Mouse (Mus musculus): ENCODE data around the gene Xirp2. TPM values are rescaled to one million over a fixed set of nuclear protein-coding genes. Genes with fewer than 3 reads are reported as not detected.
A peak's percentile ranks its signal among the peaks of the same experiment; 100 is the strongest.

Xirp2 gene
- polyA plus RNA-seq, 1 experiment from 2014 or later, result not detected

DNA sequence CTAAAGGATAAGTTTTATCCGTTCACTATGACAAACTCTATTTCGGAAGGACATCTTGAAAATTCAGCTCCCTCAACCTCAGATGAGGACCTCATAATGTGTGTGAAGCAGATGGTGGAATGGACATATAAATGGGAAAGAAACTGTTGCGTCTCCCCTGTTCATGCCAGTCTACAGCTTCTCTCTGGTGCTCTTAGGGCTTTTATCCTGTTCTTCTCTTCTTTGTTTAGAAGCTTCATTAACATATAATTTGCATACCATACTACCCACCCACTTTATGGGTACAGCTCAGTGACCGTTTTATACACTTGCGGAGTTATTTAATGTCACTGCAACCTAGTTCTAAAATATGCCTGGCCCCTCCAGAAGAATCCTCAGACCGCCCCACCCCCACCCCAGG, 40.9 kb downstream of the Xirp2 start:
- Histone ChIP-seq H3K4me3 (no peak overlapping the region), H3K27me3 (no peaks in the 10 kb centered on the region), H3K4me2 (replicated peaks) (no peak overlapping the region), H3K27ac (no peak overlapping the region), H3K4me1 (peaks cover 18% of the 10 kb centered on the region), H3K36me3 (no peaks in the 10 kb centered on the region), H3K9ac (no peak overlapping the region), H3K9me3 (replicated peaks) (no peaks in the 10 kb centered on the region)
- 78% methylated on average over 6 of the region's 6 CpGs for WGBS
- ATAC-seq (ENCODE audit: low FRiP score), result peak; percentile 53; the same call in 1 of the 2 replicates

DNA sequence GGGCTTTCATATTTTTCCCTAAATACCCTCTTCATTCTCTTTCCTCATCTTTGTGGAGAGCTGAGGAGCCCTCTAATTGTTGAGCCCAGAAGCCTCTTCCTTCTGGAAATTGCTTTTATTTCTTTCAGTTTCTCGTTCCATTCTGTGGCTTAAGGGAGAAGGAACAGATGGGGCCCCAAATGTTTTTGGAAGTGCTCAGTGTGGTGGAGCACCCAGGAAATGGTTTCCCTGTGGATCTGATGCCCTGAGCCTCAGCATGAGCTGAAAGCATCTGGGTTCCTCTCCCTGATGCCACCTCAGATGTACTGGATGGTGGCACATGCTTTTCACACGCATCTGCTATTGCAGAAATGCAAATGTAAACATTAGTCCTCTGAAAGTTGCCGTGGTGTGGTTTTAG, 41.4 kb downstream of the Xirp2 start:
- no peak for ATAC-seq (ENCODE audit: low FRiP score)
- Histone ChIP-seq H3K9me3 (replicated peaks) (no peaks in the 10 kb centered on the region), H3K4me1 (peaks cover 18% of the 10 kb centered on the region), H3K36me3 (no peaks in the 10 kb centered on the region), H3K4me2 (replicated peaks) (no peak overlapping the region), H3K9ac (no peak overlapping the region), H3K4me3 (no peak overlapping the region), H3K27ac (no peak overlapping the region), H3K27me3 (no peaks in the 10 kb centered on the region)
- 73% methylated on average over 3 of the region's 3 CpGs for WGBS

DNA sequence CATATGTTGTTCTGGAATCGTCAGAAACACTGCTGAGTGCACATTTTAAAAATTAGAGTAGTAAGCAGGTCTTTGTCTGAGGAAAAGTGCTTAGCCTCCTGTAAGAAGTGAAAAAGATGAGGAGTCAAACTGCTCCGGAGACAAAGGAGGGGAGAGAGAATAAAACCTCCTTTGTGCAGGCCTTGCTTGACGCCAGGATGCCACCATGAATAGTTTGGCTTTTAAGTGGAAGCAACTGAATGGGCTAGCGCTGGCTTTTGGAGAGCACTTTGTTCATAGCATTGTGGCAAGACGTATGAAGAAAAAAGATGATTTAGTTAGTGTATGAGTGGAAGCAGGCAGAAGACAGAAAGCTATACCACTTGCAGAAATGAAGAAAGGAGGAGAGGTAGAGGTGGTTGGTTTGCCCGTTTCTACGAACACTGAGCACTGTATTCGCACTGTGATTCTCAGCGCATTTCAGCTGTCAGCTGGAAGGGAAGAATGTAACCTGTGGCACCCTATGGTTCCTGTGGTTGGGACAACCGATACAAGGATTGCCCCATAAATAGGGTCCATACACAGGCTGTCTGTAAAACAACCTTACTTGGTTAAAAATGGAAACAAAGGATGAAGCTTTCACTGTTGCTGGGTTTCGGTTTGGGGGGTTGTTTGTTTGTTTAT, 42.8 kb downstream of the Xirp2 start:
- WGBS, result 24% methylated on average over 11 of the region's 11 CpGs
- no peak overlapping the region for H3K9ac ChIP-seq
- H3K4me3 ChIP-seq, result no peak overlapping the region
- peaks cover 18% of the 10 kb centered on the region for H3K4me1 ChIP-seq
- H3K27me3 ChIP-seq, result no peaks in the 10 kb centered on the region
- H3K27ac ChIP-seq, result no peak overlapping the region
- ATAC-seq (ENCODE audit: low FRiP score), result no peak
- peak overlapping the region; percentile 20; the same call in 1 of the 2 replicates for H3K4me2 ChIP-seq (replicated peaks)
- no peaks in the 10 kb centered on the region for H3K9me3 ChIP-seq (replicated peaks)
- no peaks in the 10 kb centered on the region for H3K36me3 ChIP-seq

DNA sequence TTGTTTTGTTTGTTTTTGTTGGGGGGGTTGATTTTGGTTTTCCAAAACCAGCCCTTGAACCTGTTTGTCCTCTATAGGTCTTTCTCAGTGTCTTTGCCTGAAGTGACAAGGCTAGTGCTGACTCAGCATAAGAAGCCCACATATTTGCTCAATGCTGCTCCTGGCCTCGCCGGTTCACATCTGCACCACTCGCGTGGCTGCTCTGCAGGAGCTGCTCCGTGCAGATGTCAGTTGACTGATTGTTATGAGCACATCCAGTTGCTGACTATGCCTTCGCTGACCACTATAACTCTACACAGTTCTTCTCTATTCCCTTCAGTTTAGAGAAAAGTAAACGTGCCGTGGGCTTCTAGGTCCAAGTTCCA, 43.3 kb downstream of the Xirp2 start:
- Histone ChIP-seq H3K4me1 (peaks cover 18% of the 10 kb centered on the region), H3K9me3 (replicated peaks) (no peaks in the 10 kb centered on the region), H3K4me3 (no peak overlapping the region), H3K27me3 (no peaks in the 10 kb centered on the region), H3K4me2 (replicated peaks) (peak overlapping the region; percentile 20; the same call in 1 of the 2 replicates), H3K36me3 (no peaks in the 10 kb centered on the region), H3K9ac (no peak overlapping the region), H3K27ac (no peak overlapping the region)
- 33% methylated on average over 8 of the region's 8 CpGs for WGBS
- no peak for ATAC-seq (ENCODE audit: low FRiP score)

DNA sequence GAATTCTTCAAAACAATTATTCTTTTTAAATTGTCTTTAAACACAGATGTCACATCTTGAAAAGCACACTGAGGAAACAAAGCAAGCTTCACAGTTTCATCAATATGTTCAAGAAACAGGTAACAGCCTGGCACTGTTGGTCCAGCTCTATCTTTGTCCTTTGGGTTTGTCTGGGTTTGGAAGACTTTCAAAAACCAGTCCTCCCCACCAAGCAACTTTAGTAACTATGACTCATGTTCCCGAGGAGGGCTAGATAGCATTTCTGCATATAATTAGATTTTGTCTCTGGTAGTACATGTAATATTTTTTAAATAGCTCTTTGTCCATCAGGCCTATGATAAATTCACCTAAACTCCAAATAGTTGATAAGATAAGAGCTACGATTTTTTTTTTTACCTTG, 59.7 kb downstream of the Xirp2 start:
- Histone ChIP-seq H3K36me3 (no peaks in the 10 kb centered on the region), H3K4me2 (replicated peaks) (no peak overlapping the region), H3K4me1 (no peaks in the 10 kb centered on the region), H3K9ac (no peak overlapping the region), H3K27me3 (no peaks in the 10 kb centered on the region), H3K27ac (no peak overlapping the region), H3K4me3 (no peak overlapping the region), H3K9me3 (replicated peaks) (no peaks in the 10 kb centered on the region)
- ATAC-seq (ENCODE audit: low FRiP score), result no peak
- 77% methylated on average over 2 of the region's 2 CpGs for WGBS

DNA sequence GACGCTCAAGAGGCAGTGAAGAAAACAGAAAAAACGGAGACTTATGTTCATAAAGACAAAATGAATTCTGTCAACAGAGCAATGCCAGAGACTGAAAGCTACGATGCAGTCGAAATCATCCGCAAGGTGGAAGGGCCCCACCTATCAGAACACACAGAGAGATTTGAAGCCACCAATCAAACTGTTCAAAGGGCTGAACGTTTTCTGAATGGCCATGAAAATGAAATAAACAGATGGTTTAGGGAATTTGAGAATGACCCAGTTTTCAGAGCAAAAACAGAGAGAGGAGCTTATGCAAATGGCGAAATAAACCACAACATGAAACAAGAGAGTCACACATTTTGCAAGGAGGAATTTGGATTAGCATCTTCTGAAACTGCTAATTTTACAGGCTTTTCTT, 70.6 kb downstream of the Xirp2 start:
- H3K9me3 ChIP-seq (replicated peaks), result no peaks in the 10 kb centered on the region
- H3K27me3 ChIP-seq, result no peaks in the 10 kb centered on the region
- no peak overlapping the region for H3K4me2 ChIP-seq (replicated peaks)
- WGBS, result 90% methylated on average over 7 of the region's 7 CpGs
- no peaks in the 10 kb centered on the region for H3K36me3 ChIP-seq
- H3K4me3 ChIP-seq, result no peak overlapping the region
- no peak overlapping the region for H3K9ac ChIP-seq
- H3K4me1 ChIP-seq, result no peaks in the 10 kb centered on the region
- H3K27ac ChIP-seq, result no peak overlapping the region
- ATAC-seq (ENCODE audit: low FRiP score), result no peak

DNA sequence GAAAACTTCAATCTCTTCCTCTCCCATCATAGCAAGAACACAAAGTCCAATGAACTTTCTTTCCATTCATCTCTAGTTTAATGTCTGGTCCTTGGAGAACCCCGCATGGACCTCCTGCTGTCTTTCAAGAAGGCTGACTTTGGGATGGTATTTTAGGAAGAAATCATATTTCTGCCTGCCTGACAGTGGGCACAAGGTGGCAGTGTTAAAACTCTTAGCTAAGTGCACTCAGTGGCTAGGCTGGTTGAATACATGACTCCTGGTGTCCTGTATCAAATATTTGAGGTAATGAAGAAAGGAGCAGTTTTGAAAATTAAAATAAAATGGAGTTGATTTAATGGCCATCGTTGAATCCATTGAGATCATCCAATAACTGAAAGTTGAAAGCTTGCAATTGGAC, 89.5 kb downstream of the Xirp2 start:
- no peak overlapping the region for H3K27ac ChIP-seq
- H3K4me3 ChIP-seq, result no peak overlapping the region
- no peak for ATAC-seq (ENCODE audit: low FRiP score)
- no peaks in the 10 kb centered on the region for H3K9me3 ChIP-seq (replicated peaks)
- WGBS, result 91% methylated on average over 2 of the region's 2 CpGs
- H3K4me2 ChIP-seq (replicated peaks), result no peak overlapping the region
- no peaks in the 10 kb centered on the region for H3K4me1 ChIP-seq
- no peaks in the 10 kb centered on the region for H3K27me3 ChIP-seq
- H3K9ac ChIP-seq, result no peak overlapping the region
- H3K36me3 ChIP-seq, result no peaks in the 10 kb centered on the region

DNA sequence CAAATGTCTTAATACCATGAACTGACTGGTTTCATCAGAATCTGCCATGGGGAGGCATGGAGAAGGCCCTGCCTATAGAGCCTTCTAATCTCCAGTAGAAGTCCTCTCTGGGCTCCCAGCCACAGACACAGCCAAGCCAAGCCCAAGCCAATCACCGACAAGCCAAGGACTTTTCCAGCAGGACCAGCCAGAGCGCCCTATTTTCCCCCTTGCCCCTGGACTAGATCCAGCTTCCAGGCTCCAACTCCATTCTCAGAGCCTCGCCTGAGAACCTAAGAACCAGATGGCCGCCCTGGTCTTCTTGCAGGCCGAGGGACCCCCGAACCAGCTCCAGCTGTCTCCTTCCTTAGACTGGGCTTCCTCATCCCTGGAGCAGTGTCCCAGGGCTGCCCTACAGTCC, 93.6 kb downstream of the Xirp2 start:
- no peaks in the 10 kb centered on the region for H3K36me3 ChIP-seq
- H3K4me3 ChIP-seq, result no peak overlapping the region
- ATAC-seq (ENCODE audit: low FRiP score), result no peak
- no peaks in the 10 kb centered on the region for H3K27me3 ChIP-seq
- no peak overlapping the region for H3K9ac ChIP-seq
- 87% methylated on average over 6 of the region's 6 CpGs for WGBS
- no peaks in the 10 kb centered on the region for H3K4me1 ChIP-seq
- no peak overlapping the region for H3K4me2 ChIP-seq (replicated peaks)
- H3K9me3 ChIP-seq (replicated peaks), result no peaks in the 10 kb centered on the region
- H3K27ac ChIP-seq, result no peak overlapping the region

DNA sequence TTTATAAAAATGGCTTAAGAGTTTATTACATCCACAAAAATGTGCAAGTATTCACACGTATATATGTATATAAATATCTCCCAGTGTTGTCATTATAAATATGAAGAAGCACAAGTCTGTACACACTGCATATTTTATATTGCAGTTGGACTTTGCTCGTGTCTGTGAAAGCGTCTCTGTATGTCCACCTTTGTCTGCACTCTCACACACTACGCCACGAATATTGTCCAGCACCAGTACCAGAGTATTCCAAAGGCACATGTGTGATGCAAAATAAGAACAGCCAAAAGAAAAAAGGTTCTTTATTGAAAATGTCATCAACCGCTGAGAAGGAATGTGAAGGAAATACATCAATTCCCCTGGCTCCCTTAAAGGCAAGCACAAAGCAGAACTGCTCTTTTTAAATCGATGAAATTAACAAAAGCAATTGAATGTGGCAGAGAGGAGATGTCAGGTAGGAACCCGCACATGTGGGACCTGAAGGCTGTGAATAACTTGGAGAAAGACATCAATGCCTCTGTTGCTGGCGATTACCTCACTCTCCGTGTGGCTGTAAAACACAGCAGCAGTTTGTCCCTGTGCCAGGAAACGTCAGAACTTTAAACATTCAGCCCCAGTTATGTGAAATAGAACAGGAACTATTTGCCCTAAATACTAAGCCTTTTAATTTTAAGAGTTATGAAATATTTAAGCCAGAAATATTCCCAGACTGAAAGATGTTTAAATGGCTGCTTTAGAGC, 96.3 kb downstream of the Xirp2 start:
- no peaks in the 10 kb centered on the region for H3K27me3 ChIP-seq
- no peak overlapping the region for H3K4me2 ChIP-seq (replicated peaks)
- no peak overlapping the region for H3K9ac ChIP-seq
- H3K9me3 ChIP-seq (replicated peaks), result no peaks in the 10 kb centered on the region
- H3K4me1 ChIP-seq, result no peaks in the 10 kb centered on the region
- no peaks in the 10 kb centered on the region for H3K36me3 ChIP-seq
- H3K4me3 ChIP-seq, result no peak overlapping the region
- WGBS, result 54% methylated on average over 11 of the region's 11 CpGs
- ATAC-seq (ENCODE audit: low FRiP score), result no peak
- 0 out of 2 replicates have a peak overlapping the region, but pooled peaks have one; percentile 23 for H3K27ac ChIP-seq

DNA sequence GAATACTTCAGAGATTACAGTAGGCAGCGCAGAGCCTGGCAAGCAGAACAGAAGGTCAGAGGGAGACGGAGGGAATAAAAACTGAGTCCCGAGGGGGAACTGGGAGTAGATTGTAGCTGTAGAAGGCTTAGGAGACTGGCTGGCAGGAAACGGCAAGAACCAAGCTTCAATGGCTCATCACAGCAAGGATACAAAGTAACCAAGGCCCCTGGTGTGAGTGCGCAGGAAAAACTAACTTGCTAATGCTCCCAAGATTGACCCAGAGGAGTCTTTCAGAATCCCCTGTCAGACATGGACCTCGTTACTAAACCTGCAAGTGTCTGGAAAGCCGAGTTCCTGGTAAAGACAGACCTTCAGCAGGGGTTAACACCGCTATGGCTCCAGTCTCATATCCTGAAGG, 98.6 kb downstream of the Xirp2 start:
- no peaks in the 10 kb centered on the region for H3K36me3 ChIP-seq
- H3K9ac ChIP-seq, result no peak overlapping the region
- H3K4me2 ChIP-seq (replicated peaks), result no peak overlapping the region
- H3K27me3 ChIP-seq, result no peaks in the 10 kb centered on the region
- H3K27ac ChIP-seq, result no peak overlapping the region
- 73% methylated on average over 8 of the region's 8 CpGs for WGBS
- no peak overlapping the region for H3K4me3 ChIP-seq
- no peaks in the 10 kb centered on the region for H3K4me1 ChIP-seq
- no peak for ATAC-seq (ENCODE audit: low FRiP score)
- no peaks in the 10 kb centered on the region for H3K9me3 ChIP-seq (replicated peaks)

DNA sequence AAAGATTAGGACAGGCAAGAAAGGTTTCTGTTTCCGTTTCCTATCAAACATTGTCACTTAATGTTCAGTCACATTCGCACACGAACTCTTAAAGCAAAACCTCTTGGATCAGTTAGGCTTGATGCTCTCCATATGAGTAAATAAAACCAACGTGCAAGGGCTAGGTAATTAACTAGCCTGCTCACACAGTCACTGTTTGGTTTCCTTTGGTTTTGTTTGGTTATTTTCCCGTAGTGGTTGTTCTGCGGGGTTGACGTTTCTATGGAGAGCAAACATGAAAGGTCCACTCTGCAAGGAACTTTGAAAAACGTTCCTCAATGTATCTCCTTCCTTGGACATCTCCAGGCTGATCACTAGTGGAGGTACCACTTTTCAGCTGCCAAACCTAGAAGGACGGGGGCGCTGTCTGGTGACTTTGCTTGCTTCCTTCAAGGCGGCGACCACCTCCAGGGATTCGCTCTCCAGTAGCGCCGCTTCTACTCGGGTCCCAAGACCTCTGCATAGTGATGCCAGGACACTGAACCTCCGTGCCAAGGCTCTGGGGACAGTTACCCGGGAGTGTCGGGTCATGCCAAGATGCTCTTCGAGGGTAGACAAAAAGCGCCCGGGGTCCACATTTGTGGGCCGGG, 119.2 kb downstream of the Xirp2 start:
- no peaks in the 10 kb centered on the region for H3K36me3 ChIP-seq

DNA sequence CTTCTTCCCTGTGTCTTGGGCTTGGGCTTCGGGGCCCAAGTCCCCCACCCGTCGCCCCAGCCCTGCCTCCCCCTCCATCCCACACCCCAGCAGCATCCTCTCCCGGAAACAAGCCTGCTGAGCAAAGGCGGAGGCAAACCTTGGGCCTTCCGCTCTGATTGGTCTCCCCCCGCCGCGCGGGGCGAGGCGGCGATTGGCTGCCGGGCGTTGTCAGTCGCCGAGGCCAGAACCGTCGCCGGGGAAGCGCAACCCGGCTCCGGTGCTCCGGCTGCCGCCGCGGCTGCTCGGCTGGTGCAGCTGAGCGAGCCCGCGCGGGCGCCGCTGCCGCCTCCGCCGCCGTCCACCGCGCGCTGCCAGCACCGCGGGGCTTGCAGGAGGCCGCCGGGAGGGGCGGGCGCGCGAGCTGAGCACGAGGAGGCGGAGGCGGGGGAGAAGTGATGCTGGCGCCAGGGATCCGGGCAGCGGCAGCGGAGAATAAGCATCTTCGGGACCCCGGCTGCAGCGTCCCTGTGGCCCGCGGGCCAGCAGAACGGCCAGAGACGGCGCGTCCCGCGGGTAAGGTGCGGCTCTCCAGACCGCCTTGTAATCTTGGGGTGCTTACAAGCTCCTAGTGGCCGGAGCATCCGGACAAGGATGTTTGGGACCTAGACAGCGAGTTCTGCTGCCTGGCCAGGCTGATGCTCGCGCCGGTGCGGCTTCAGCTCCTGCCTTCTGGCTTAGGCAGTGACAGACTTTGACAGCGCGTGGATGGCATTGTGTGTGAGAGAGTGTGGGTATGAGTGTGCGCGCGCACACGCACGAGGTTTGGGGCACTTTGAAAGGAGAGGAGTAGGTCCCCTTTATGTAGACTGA, 119.9 kb downstream of the Xirp2 start, which contains the start of gene B3galt1:
B3galt1 (plus strand) TSS at position 392 of the 852 bp plus-strand sequence.
- peak; percentile 99 for ATAC-seq (ENCODE audit: low FRiP score)
- Histone ChIP-seq H3K4me3 (peak within 1 kb of the TSS; percentile 73), H3K4me2 (replicated peaks) (peak within 1 kb of the TSS; percentile 98), H3K9ac (peak within 1 kb of the TSS; percentile 82), H3K4me1 (peaks cover 12% of the 10 kb centered on the region), H3K27ac (peak within 1 kb of the TSS; percentile 98), H3K27me3 (no peaks in the 10 kb centered on the region), H3K36me3 (no peaks in the 10 kb centered on the region), H3K9me3 (replicated peaks) (no peaks in the 10 kb centered on the region)
- under 1% methylated on average over 77 of the region's 83 CpGs for WGBS

More for the DNA sequence above, 119.2 kb downstream of the Xirp2 start:
- Histone ChIP-seq H3K9me3 (replicated peaks) (no peaks in the 10 kb centered on the region), H3K9ac (peak overlapping the region; percentile 82), H3K27ac (peak overlapping the region; percentile 98), H3K27me3 (no peaks in the 10 kb centered on the region), H3K4me3 (peak overlapping the region; percentile 73), H3K4me2 (replicated peaks) (peak overlapping the region; percentile 98), H3K4me1 (peaks cover 12% of the 10 kb centered on the region)
- 2% methylated on average over 23 of the region's 23 CpGs for WGBS
- ATAC-seq (ENCODE audit: low FRiP score), result peak; percentile 90
